Mouse (Mus musculus): Measurements from ENCODE around the gene Zc3hav1l. TPM values are rescaled to one million over a fixed set of nuclear protein-coding genes. Genes with fewer than 3 reads are reported as not detected.

Gene Zc3hav1l
- polyA plus RNA-seq (2014; fragmentation: Nextera tagmentation; extraction: Ambion mirVana), result 15.8 and 16.4 TPM in 2 replicates

DNA sequence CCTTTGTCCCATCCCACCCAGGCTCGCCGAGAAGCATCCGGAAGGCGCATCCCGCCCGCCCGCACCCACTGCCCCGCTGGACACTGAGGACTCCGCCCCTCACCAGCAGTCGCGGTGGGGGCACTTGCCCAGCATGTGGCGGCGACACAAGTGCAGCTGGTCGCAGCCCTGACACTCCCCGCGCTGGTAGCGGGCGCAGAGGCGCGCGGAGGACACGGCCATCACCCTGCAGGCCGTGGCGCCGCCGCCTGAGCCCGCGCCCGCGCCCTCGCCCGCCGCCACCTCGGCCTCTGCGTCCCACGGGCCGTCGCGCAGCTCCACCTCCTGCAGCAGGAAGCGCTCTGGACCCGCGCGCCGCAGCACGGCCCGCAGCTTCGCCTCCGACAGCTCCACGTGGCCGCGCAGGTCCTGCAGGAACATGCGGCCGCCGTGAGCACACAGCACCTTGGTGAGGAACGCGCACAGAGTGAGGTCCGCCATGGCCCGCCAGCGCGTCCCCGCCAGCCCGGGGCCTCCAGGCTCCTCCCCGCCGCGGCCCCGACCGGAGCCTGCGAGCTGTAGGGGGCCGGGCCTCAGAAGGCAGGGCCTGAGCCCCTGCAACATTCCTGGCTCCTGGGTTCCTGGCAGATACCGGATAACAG, at the start of gene Zc3hav1l:
Zc3hav1l (minus strand) TSS at position 499 of the 641 bp plus-strand sequence.
- Histone ChIP-seq H3K9ac (ENCODE audit: low read length) (peak within 1 kb of the TSS; percentile 98), H3K36me3 (ENCODE audit: control insufficient read depth, insufficient read depth, low read length) (peaks cover 8% of the 10 kb centered on the region; the same call in 1 of the 2 replicates), H3K4me1 (replicated peaks; ENCODE audit: control insufficient read depth, insufficient read depth, low read length) (peaks cover 2% of the 10 kb centered on the region; the same call in 1 of the 2 replicates), H3K4me2 (ENCODE audit: low read depth, low read length, severe bottlenecking) (peak within 1 kb of the TSS; percentile 84), H3K27me3 (ENCODE audit: control insufficient read depth, insufficient read depth, low read length) (peaks cover 9% of the 10 kb centered on the region; the same call in 1 of the 2 replicates), H3K9me3 (ENCODE audit: control insufficient read depth, low read length) (no peaks in the 10 kb centered on the region), H3K4me3 (ENCODE audit: low read depth, low read length) (peak within 1 kb of the TSS; percentile 60), H3K27ac (ENCODE audit: low read depth, low read length) (peak within 1 kb of the TSS; percentile 86)
- peak; percentile 91 for DNase-seq (ENCODE audit: low spot score)
- under 1% methylated on average over 67 of the region's 70 CpGs for WGBS
- peak; percentile 96 for ATAC-seq (replicated peaks; ENCODE audit: low FRiP score)

DNA sequence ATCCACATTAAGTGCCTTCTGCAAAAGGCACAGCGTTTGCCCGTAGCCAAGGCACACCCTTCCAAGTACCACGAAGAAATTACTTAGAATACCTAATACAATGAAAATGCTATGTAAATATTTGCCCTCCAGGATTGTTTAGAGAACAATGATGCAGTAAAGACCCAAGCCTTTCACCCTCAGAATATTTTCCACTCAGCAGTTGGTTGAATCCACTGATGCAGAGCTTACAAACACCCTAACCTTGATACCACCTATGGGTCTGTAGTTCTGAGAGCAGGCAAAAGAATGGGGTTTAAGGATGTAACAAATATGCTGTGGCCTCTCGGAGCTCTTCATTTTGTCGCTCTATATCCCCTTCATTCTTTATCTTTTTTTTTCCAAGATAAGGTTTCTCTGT, 48.8 kb upstream of the Zc3hav1l start:
- 80% methylated on average over 5 of the region's 5 CpGs for WGBS
- H3K36me3 ChIP-seq (ENCODE audit: control insufficient read depth, insufficient read depth, low read length), result no peaks in the 10 kb centered on the region
- H3K27me3 ChIP-seq (ENCODE audit: control insufficient read depth, insufficient read depth, low read length), result peaks cover 17% of the 10 kb centered on the region
- H3K4me3 ChIP-seq (ENCODE audit: low read depth, low read length), result no peak overlapping the region
- no peaks in the 10 kb centered on the region for H3K4me1 ChIP-seq (replicated peaks; ENCODE audit: control insufficient read depth, insufficient read depth, low read length)
- no peaks in the 10 kb centered on the region for H3K9me3 ChIP-seq (ENCODE audit: control insufficient read depth, low read length)
- no peak for DNase-seq (ENCODE audit: low spot score)
- H3K27ac ChIP-seq (ENCODE audit: low read depth, low read length), result no peak overlapping the region
- no peak overlapping the region for H3K4me2 ChIP-seq (ENCODE audit: low read depth, low read length, severe bottlenecking)
- no peak for ATAC-seq (replicated peaks; ENCODE audit: low FRiP score)
- no peak overlapping the region for H3K9ac ChIP-seq (ENCODE audit: low read length)

DNA sequence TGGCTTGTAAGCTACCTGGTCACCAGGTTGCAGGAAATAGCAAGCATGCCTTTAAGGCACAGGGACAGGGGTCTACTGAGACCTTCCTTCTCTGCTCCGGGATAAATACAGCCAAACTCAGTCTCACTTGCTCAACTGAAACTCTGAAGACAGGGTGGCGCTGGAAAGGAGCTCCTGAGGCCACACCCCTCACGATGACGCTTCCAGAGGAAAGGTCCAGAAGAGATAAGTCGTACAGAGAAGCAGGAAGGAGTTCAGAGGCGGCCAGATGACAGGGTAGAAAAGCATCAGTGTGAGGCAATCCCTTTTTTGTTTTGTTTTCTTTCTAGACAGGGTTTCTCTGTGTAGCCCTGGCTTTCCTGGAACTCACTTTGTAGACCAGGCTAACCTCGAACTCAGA, 46.7 kb upstream of the Zc3hav1l start:
- ATAC-seq (replicated peaks; ENCODE audit: low FRiP score), result no peak

DNA sequence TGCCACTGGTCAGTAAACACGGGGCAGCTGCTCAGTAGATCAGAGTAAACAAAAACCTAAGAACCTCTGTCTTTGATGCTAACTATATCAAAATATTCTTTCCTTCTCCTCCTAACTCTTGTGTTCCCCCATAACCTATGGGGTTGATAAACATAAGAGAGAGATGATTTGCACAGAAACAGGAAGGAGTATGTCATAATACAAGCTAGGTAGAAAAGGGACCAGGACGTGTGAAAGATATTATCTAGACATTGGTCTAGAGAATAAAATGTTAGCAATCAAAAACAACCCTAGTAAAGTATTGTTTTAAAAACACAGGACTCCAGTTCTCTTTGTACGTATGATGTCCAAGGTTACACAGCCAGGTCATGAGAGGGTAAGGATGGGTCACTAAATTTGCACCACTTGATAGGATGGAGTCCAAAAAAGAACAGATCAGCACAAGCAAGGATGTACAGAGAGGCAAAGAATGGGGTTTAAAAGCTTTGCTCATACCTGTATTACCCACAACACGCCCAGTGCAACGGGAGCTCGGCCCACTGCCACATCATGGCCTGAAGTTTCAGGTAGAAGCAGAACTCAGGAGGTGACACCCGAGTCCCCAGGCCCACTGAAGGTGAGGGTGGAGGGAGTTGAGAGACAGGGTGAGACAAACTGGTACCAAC, 45.1 kb upstream of the Zc3hav1l start:
- 86% methylated on average over 7 of the region's 7 CpGs for WGBS

More for the DNA sequence above, 46.7 kb upstream of the Zc3hav1l start:
- Histone ChIP-seq H3K4me2 (ENCODE audit: low read depth, low read length, severe bottlenecking) (no peak overlapping the region), H3K36me3 (ENCODE audit: control insufficient read depth, insufficient read depth, low read length) (no peaks in the 10 kb centered on the region), H3K4me1 (replicated peaks; ENCODE audit: control insufficient read depth, insufficient read depth, low read length) (no peaks in the 10 kb centered on the region), H3K9ac (ENCODE audit: low read length) (no peak overlapping the region), H3K27me3 (ENCODE audit: control insufficient read depth, insufficient read depth, low read length) (peaks cover 3% of the 10 kb centered on the region), H3K9me3 (ENCODE audit: control insufficient read depth, low read length) (no peaks in the 10 kb centered on the region), H3K27ac (ENCODE audit: low read depth, low read length) (no peak overlapping the region), H3K4me3 (ENCODE audit: low read depth, low read length) (no peak overlapping the region)
- WGBS, result 55% methylated on average over 7 of the region's 7 CpGs
- DNase-seq (ENCODE audit: low spot score), result no peak

DNA sequence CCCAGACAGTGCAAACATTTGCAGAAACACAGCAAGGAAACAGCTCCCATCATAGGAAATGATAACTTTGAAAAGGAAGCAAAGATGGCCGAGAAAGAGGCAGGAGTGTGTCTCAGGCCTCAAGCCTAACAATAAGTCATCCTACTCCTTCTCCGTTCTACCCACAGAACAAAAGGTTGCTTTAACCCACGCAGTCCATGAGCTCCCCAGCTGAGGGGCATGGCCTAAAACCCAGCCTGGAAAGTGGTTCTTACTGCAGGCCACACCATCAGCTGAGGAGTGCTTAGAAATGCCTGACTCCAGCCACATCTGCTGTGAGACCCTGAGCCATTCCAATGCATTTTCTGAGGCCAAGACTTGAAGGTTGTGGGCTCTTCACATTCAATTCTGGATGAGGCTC, 44.5 kb upstream of the Zc3hav1l start:
- Histone ChIP-seq H3K4me2 (ENCODE audit: low read depth, low read length, severe bottlenecking) (no peak overlapping the region), H3K4me3 (ENCODE audit: low read depth, low read length) (no peak overlapping the region), H3K27ac (ENCODE audit: low read depth, low read length) (no peak overlapping the region), H3K4me1 (replicated peaks; ENCODE audit: control insufficient read depth, insufficient read depth, low read length) (no peaks in the 10 kb centered on the region), H3K9me3 (ENCODE audit: control insufficient read depth, low read length) (no peaks in the 10 kb centered on the region), H3K36me3 (ENCODE audit: control insufficient read depth, insufficient read depth, low read length) (no peaks in the 10 kb centered on the region), H3K9ac (ENCODE audit: low read length) (no peak overlapping the region), H3K27me3 (ENCODE audit: control insufficient read depth, insufficient read depth, low read length) (no peaks in the 10 kb centered on the region)
- no peak for ATAC-seq (replicated peaks; ENCODE audit: low FRiP score)
- DNase-seq (ENCODE audit: low spot score), result no peak
- WGBS, result 51% methylated on average over 3 of the region's 3 CpGs

More for the DNA sequence above, 45.1 kb upstream of the Zc3hav1l start:
- Histone ChIP-seq H3K4me2 (ENCODE audit: low read depth, low read length, severe bottlenecking) (no peak overlapping the region), H3K27ac (ENCODE audit: low read depth, low read length) (no peak overlapping the region), H3K4me1 (replicated peaks; ENCODE audit: control insufficient read depth, insufficient read depth, low read length) (no peaks in the 10 kb centered on the region), H3K9me3 (ENCODE audit: control insufficient read depth, low read length) (no peaks in the 10 kb centered on the region), H3K4me3 (ENCODE audit: low read depth, low read length) (no peak overlapping the region), H3K9ac (ENCODE audit: low read length) (no peak overlapping the region), H3K27me3 (ENCODE audit: control insufficient read depth, insufficient read depth, low read length) (no peaks in the 10 kb centered on the region), H3K36me3 (ENCODE audit: control insufficient read depth, insufficient read depth, low read length) (no peaks in the 10 kb centered on the region)
- ATAC-seq (replicated peaks; ENCODE audit: low FRiP score), result no peak
- DNase-seq (ENCODE audit: low spot score), result no peak

DNA sequence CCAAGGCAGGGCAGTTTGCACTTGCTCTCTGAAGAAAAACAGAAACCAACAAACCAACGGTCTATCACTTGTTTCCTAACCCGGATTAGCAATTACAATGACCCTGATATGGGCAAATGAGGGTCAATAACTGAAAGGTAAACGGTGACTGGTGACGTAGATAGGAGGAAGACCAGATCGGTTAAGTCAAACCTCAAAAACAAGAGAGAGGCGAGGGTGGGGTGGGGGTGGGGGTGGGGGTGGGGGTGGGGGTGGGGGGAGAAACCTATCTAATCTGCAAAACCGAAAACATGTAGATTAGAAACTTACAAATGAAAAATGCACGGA, 43.6 kb upstream of the Zc3hav1l start:
- no peak overlapping the region for H3K4me2 ChIP-seq (ENCODE audit: low read depth, low read length, severe bottlenecking)
- H3K4me3 ChIP-seq (ENCODE audit: low read depth, low read length), result no peak overlapping the region
- H3K4me1 ChIP-seq (replicated peaks; ENCODE audit: control insufficient read depth, insufficient read depth, low read length), result no peaks in the 10 kb centered on the region
- H3K9me3 ChIP-seq (ENCODE audit: control insufficient read depth, low read length), result no peaks in the 10 kb centered on the region
- DNase-seq (ENCODE audit: low spot score), result no peak
- ATAC-seq (replicated peaks; ENCODE audit: low FRiP score), result no peak
- no peak overlapping the region for H3K27ac ChIP-seq (ENCODE audit: low read depth, low read length)
- 87% methylated on average over 8 of the region's 8 CpGs for WGBS
- H3K9ac ChIP-seq (ENCODE audit: low read length), result no peak overlapping the region
- H3K36me3 ChIP-seq (ENCODE audit: control insufficient read depth, insufficient read depth, low read length), result no peaks in the 10 kb centered on the region
- no peaks in the 10 kb centered on the region for H3K27me3 ChIP-seq (ENCODE audit: control insufficient read depth, insufficient read depth, low read length)

DNA sequence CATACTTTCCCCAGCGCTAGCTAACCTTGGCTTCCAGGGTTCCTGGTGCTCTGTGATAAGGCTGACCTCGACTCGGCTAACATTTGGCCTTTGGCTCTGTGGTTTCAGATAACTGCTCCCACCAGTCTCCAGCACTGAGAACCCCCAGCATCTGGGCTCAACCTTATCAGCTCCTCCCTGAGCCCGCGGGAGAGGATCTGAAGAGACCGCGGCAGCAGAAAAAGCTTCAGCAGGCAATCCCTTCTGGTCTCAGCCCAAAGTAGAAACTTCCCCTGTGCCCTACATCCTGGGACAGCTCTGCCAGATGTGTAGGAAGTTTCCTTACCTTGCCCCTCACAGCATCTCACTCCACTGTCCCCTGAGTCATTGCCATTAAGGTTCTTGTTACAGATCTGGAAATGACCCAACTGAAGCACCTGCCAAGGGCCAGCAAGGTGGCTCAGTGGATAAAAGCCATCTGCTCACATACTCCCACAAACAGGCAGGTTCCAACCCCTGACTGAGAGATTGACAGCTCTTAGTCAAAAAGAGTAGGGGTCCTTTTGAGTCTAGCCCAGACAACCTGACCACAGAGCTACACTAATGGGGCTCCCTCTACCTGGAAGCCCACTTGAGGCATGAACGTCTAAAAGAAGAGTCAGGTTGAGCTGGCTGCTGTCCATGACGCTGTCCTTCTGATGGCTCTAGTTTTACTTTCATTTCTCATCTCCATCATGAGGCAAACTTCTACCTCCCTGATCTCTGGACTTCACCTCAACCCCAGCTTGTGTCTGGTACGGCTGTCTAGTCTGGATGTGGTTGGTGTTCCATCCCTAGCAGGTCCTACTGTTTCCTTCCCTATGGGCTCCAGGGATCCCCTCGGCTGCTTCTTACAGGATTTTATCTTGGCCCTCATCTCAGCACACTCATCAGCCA, 42.9 kb upstream of the Zc3hav1l start:
- DNase-seq (ENCODE audit: low spot score) (no peak), ATAC-seq (replicated peaks; ENCODE audit: low FRiP score) (no peak)
- Histone ChIP-seq H3K36me3 (ENCODE audit: control insufficient read depth, insufficient read depth, low read length) (no peaks in the 10 kb centered on the region), H3K9me3 (ENCODE audit: control insufficient read depth, low read length) (no peaks in the 10 kb centered on the region), H3K4me1 (replicated peaks; ENCODE audit: control insufficient read depth, insufficient read depth, low read length) (no peaks in the 10 kb centered on the region), H3K9ac (ENCODE audit: low read length) (no peak overlapping the region), H3K27me3 (ENCODE audit: control insufficient read depth, insufficient read depth, low read length) (no peaks in the 10 kb centered on the region), H3K27ac (ENCODE audit: low read depth, low read length) (no peak overlapping the region), H3K4me3 (ENCODE audit: low read depth, low read length) (no peak overlapping the region), H3K4me2 (ENCODE audit: low read depth, low read length, severe bottlenecking) (no peak overlapping the region)
- 72% methylated on average over 11 of the region's 11 CpGs for WGBS

DNA sequence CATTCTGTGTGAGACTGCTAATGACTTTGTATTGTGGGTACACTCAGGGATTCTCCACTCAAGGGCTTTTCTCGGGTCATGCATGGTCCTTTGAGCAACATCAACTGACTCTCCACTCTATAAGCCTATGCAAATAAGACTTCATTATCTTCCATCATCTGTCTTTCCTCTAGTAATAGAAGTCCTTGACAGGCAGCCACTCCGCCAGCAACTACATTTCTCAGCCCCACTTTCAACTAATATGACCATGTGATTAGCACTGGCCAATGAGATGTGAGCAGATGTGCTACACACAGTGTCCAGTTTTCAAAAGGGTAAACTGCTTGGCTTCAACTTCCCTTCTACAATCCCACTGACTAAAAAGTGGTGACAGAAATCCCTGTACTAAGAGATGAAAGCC, 40.0 kb upstream of the Zc3hav1l start:
- no peak overlapping the region for H3K27ac ChIP-seq (ENCODE audit: low read depth, low read length)
- 71% methylated on average over 2 of the region's 2 CpGs for WGBS
- no peak overlapping the region for H3K4me3 ChIP-seq (ENCODE audit: low read depth, low read length)
- H3K9ac ChIP-seq (ENCODE audit: low read length), result no peak overlapping the region
- H3K4me2 ChIP-seq (ENCODE audit: low read depth, low read length, severe bottlenecking), result no peak overlapping the region
- no peak for ATAC-seq (replicated peaks; ENCODE audit: low FRiP score)
- H3K4me1 ChIP-seq (replicated peaks; ENCODE audit: control insufficient read depth, insufficient read depth, low read length), result no peaks in the 10 kb centered on the region
- DNase-seq (ENCODE audit: low spot score), result no peak
- H3K9me3 ChIP-seq (ENCODE audit: control insufficient read depth, low read length), result no peaks in the 10 kb centered on the region
- H3K27me3 ChIP-seq (ENCODE audit: control insufficient read depth, insufficient read depth, low read length), result no peaks in the 10 kb centered on the region
- no peaks in the 10 kb centered on the region for H3K36me3 ChIP-seq (ENCODE audit: control insufficient read depth, insufficient read depth, low read length)
